Mouse (Mus musculus): Measurements from ENCODE around the gene Gzmb.
"Not testable (repeated sequence)": the region's sequence is repeated elsewhere in the genome, so short reads cannot be mapped to it uniquely, and the experiment has no call there.

DNA sequence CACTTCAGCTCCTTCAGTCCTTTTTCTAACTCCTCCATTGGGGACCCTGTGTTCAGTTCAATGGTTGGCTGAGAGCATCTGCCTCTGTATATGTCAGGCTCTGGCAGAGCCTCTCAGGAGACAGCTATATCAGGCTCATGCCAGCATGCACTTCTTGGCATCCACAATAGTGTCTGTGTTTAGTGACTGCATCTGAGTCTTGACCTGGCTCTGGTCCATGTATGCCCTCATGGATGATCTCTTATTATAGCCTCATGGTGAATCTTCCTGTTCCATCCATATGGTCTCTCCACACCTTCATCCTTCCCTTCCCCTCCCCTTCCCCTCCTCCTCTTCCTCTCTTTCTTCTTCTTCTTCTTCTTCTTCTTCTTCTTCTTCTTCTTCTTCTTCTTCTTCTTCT lies 49.7 kb upstream of the Gzmb start:
- not testable (repeated sequence) for TF ChIP-seq POLR2A, CTCF (IDR thresholded peaks at IDR 0.05; ENCODE audit: insufficient read depth, low read depth, low read length)
